Mouse (Mus musculus) megakaryocyte, embryonic 14.5 days (primary cell): ENCODE results near the gene Nisch.

Source experiments
- FLI1 ChIP-seq: IDR thresholded peaks from 2 replicates; pipeline ENCODE4 v1.6.1; 2012; ENCODE audit warnings: low read length, inconsistent platforms, mixed read lengths
- GATA1 ChIP-seq: IDR thresholded peaks from 3 replicates; pipeline ENCODE4 v1.6.1; 2012; ENCODE audit warnings: mixed read lengths, low read length, inconsistent platforms, borderline replicate concordance

- TF ChIP-seq GATA1 (no peak), FLI1 (no peak)
These were observed 82.4 kb downstream of the Nisch start for GRCm38 (mm10) chr14:31134015-31135000.
